Mouse (Mus musculus): ENCODE measurements around the gene Vdac2. TPM values are rescaled to one million over a fixed set of nuclear protein-coding genes. Genes with fewer than 3 reads are reported as not detected.

Gene Vdac2
- total and polyA plus RNA-seq, 3 experiments: 268 to 475 (median 461) TPM

GRCm38 (mm10) chr14:21788121-21788520 lies 36.9 kb upstream of the Vdac2 start:
- in situ Hi-C loops (cut with MboI; ENCODE audit: low pct_ligation_motif_present, low pct_unique_long_range_greater_than_20kb, low sequenced_read_pairs) (no loop called here), dilution Hi-C loops (cut with MboI; ENCODE audit: extremely low pct_ligation_motif_present, extremely low pct_unique_long_range_greater_than_20kb, low sequenced_read_pairs) (no loop called here)
- no peak overlapping the region for H3K4me2 ChIP-seq (ENCODE audit: insufficient read depth, low read depth, poor library complexity, severe bottlenecking)
- no peaks in the 10 kb centered on the region for H3K9me3 ChIP-seq (replicated peaks; ENCODE audit: low read length)
- H3K27me3 ChIP-seq (replicated peaks): no peaks in the 10 kb centered on the region
- H3K36me3 ChIP-seq (replicated peaks in 1 of 2; ENCODE audit: control insufficient read depth in 1 of 2, insufficient read depth in 1 of 2, low read length in 1 of 2): peaks cover 18 to 66% of the 10 kb centered on the region in 2 experiments
- H3K27ac ChIP-seq (ENCODE audit: insufficient read depth, low read depth): no peak overlapping the region
- peaks cover 0 to 25% of the 10 kb centered on the region in 2 experiments; a peak in 2 of 4 replicates for H3K4me1 ChIP-seq (ENCODE audit: control insufficient read depth in 1 of 2, insufficient read depth in 2 of 2)
- no peak for TF ChIP-seq ETS1 (conservative IDR thresholded peaks at IDR 0.05; ENCODE audit: low read depth, low read length)
- TF ChIP-seq USF1 (IDR thresholded peaks at IDR 0.05; ENCODE audit: low read depth, low read length): no peak
- TF ChIP-seq POLR2A (IDR thresholded peaks at IDR 0.05; ENCODE audit: low read depth, low read length): no peak
- no peak for TF ChIP-seq ZMIZ1 (IDR thresholded peaks at IDR 0.05; ENCODE audit: low read depth, low read length)
- no peak overlapping the region for H3K4me3 ChIP-seq (replicated peaks in 1 of 3; ENCODE audit: low read depth in 2 of 3, low read length in 2 of 3, poor library complexity in 1 of 3)
- no peak for DNase-seq (ENCODE audit: extremely low read depth)
- no peaks in the 10 kb centered on the region for H3K79me2 ChIP-seq (replicated peaks; ENCODE audit: control insufficient read depth, extremely low read depth, insufficient read depth, poor library complexity, severe bottlenecking)
- no peak overlapping the region for H3K9ac ChIP-seq (ENCODE audit: insufficient read depth, low read depth)

DNA sequence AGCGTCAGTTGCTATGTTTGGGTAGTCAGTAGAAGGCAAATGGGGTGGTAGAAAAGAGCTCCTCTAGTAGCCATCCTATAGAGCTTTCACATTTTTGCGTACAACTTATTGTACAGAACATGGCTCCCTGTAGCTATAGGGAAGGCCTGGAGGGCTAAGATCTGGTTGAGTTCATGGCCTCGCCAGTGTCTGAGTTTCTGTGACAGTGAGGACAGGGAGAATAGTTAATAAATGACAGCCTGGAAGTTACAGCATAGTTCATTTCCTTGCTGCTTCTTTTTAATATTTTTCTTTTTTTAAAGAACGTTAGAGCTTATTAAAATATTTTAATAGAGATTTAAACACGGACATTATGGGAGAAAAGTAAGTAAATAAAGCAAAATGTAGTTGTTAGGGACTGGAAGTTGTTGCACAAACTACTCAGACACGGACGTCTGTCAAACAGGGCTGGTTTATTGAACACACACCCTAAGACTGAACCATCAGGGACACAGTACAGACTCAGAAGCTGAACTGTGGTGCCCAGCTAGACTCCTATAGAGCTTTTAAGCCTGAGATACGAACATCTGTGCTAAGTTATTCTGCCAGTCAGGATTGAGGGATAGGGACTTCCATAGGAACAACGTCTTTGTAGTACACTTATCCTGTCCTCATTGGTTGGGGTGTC lies 34.3 kb upstream of the Vdac2 start:
- DNase-seq (ENCODE audit: extremely low read depth): no peak
- Histone ChIP-seq H3K9me3 (replicated peaks; ENCODE audit: low read length) (no peaks in the 10 kb centered on the region), H3K27me3 (replicated peaks) (no peaks in the 10 kb centered on the region), H3K4me3 (replicated peaks in 1 of 3; ENCODE audit: low read depth in 2 of 3, low read length in 2 of 3, poor library complexity in 1 of 3) (no peak overlapping the region), H3K4me1 (ENCODE audit: control insufficient read depth in 1 of 2, insufficient read depth in 2 of 2) (peaks cover 0 to 13% of the 10 kb centered on the region in 2 experiments; a peak in 2 of 4 replicates), H3K79me2 (replicated peaks; ENCODE audit: control insufficient read depth, extremely low read depth, insufficient read depth, poor library complexity, severe bottlenecking) (no peaks in the 10 kb centered on the region), H3K27ac (ENCODE audit: insufficient read depth, low read depth) (no peak overlapping the region), H3K4me2 (ENCODE audit: insufficient read depth, low read depth, poor library complexity, severe bottlenecking) (no peak overlapping the region), H3K9ac (ENCODE audit: insufficient read depth, low read depth) (no peak overlapping the region), H3K36me3 (replicated peaks in 1 of 2; ENCODE audit: control insufficient read depth in 1 of 2, insufficient read depth in 1 of 2, low read length in 1 of 2) (peaks cover 18 to 71% of the 10 kb centered on the region in 2 experiments)
- in situ Hi-C loops (cut with MboI; ENCODE audit: low pct_ligation_motif_present, low pct_unique_long_range_greater_than_20kb, low sequenced_read_pairs): no loop called here
- dilution Hi-C loops (cut with MboI; ENCODE audit: extremely low pct_ligation_motif_present, extremely low pct_unique_long_range_greater_than_20kb, low sequenced_read_pairs): no loop called here
- TF ChIP-seq MAZ (IDR thresholded peaks at IDR 0.05; ENCODE audit: low read depth, low read length) (no peak), USF1 (IDR thresholded peaks at IDR 0.05; ENCODE audit: low read depth, low read length) (no peak), ETS1 (conservative IDR thresholded peaks at IDR 0.05; ENCODE audit: low read depth, low read length) (no peak), POLR2AphosphoS2 (IDR thresholded peaks at IDR 0.05; ENCODE audit: low read depth, low read length) (no peak), POLR2A (IDR thresholded peaks at IDR 0.05; ENCODE audit: low read depth, low read length) (no peak), JUN (IDR thresholded peaks at IDR 0.05; ENCODE audit: insufficient read depth, low read depth, low read length) (no peak), USF2 (conservative IDR thresholded peaks at IDR 0.05; ENCODE audit: low read depth, low read length) (no peak), NRF1 (IDR thresholded peaks at IDR 0.05; ENCODE audit: low read depth, low read length) (no peak), BHLHE40 (IDR thresholded peaks at IDR 0.05; ENCODE audit: low read depth, low read length) (no peak), GABPA (IDR thresholded peaks at IDR 0.05; ENCODE audit: insufficient replicate concordance, low read depth, low read length) (no peak), MEF2A (IDR thresholded peaks at IDR 0.05; ENCODE audit: borderline replicate concordance, low read depth, low read length) (no peak), CTCF (conservative IDR thresholded peaks at IDR 0.05 in 1 of 2, IDR thresholded peaks at IDR 0.05 in 1 of 2; ENCODE audit: low read depth in 2 of 2, low read length in 2 of 2) (no peak), CHD2 (IDR thresholded peaks at IDR 0.05; ENCODE audit: low read length) (no peak), ZNF384 (IDR thresholded peaks at IDR 0.05; ENCODE audit: low read depth, low read length) (no peak), ZC3H11A (IDR thresholded peaks at IDR 0.05; ENCODE audit: low read depth, low read length) (no peak), JUND (conservative IDR thresholded peaks at IDR 0.05; ENCODE audit: low read depth, low read length) (no peak)
